Mouse (Mus musculus) midbrain, embryonic 14.5 days (tissue): ENCODE measurements around the gene Brca2. TPM values are rescaled to one million over a fixed set of nuclear protein-coding genes. Genes with fewer than 3 reads are reported as not detected.

Experiments used
- ATAC-seq: fragments of 200-750 bp; cut with Nextera tagmentation; 2 replicates; pipeline ENCODE4 v1.8.0; 2017; ENCODE audit warnings: moderate number of reproducible peaks, moderate library complexity; ENCODE audit not compliant: low FRiP score, low TSS enrichment
- DNase-seq: peaks from one replicate; pipeline ENCODE4 v3.0.0-alpha.2; 2015
- H3K27ac ChIP-seq: fragments of 300-500 bp; sonication (generic); replicated peaks from 2 replicates; pipeline ENCODE4 v1.5.1; 2014; ENCODE audit warnings: mild to moderate bottlenecking, low read depth, low read length, moderate library complexity
- H3K27me3 ChIP-seq: fragments of 300-500 bp; sonication (generic); 2 replicates; pipeline ENCODE4 v1.6.1; 2014; ENCODE audit warnings: low read length, control low read depth, mixed read lengths; ENCODE audit not compliant: control insufficient read depth, insufficient read depth
- H3K36me3 ChIP-seq: fragments of 300-500 bp; sonication (generic); 2 replicates; pipeline ENCODE4 v1.6.1; 2014; ENCODE audit warnings: low read length, control low read depth; ENCODE audit not compliant: control insufficient read depth, insufficient read depth
- H3K4me1 ChIP-seq: fragments of 300-500 bp; sonication (generic); 2 replicates; pipeline ENCODE4 v1.6.1; 2014; ENCODE audit warnings: mild to moderate bottlenecking, antibody characterized with exemption, low read length, control low read depth; ENCODE audit not compliant: control insufficient read depth, insufficient read depth
- H3K4me2 ChIP-seq: fragments of 300-500 bp; sonication (generic); 2 replicates; pipeline ENCODE4 v1.6.1; 2014; ENCODE audit warnings: mild to moderate bottlenecking, low read length, moderate library complexity
- H3K4me3 ChIP-seq: fragments of 300-500 bp; sonication (generic); replicated peaks from 2 replicates; pipeline ENCODE4 v1.5.1; 2014; ENCODE audit warnings: low read depth, low read length
- H3K9ac ChIP-seq: fragments of 300-500 bp; sonication (generic); replicated peaks from 2 replicates; pipeline ENCODE4 v1.6.1; 2014; ENCODE audit warnings: mild to moderate bottlenecking, low read length, moderate library complexity
- H3K9me3 ChIP-seq: fragments of 300-500 bp; sonication (generic); 2 replicates; pipeline ENCODE4 v1.6.1; 2016; ENCODE audit warnings: low read length, control low read depth, mixed read lengths; ENCODE audit not compliant: control insufficient read depth
- WGBS: fragments of 180-500 bp; shearing (Covaris S2); extraction: QIAGEN DNeasy Blood & Tissue Kit; methylation state at CpG from one replicate; pipeline ENCODE4 v1.1.7; 2014; 5-methylcytosine and 5-hydroxymethylcytosine counted together
- polyA plus RNA-seq: library from polyadenylated mRNA; unstranded; fragments of >200 nt; fragmentation: Nextera tagmentation; extraction: Ambion mirVana; gene quantifications from 2 replicates; pipeline ENCODE4 v1.2.1, GENCODE M21; 2014

Brca2 gene
- polyA plus RNA-seq, 1 experiment from 2014 or later = 12.1 TPM

GRCm38 (mm10) chr5:150611697-150612096 is 89.3 kb downstream of the Brca2 start:
- ATAC-seq = no peak
- H3K36me3 ChIP-seq = peaks cover 13% of the 10 kb centered on the region
- DNase-seq = no peak
- no peak overlapping the region for H3K4me2 ChIP-seq
- no peaks in the 10 kb centered on the region for H3K9me3 ChIP-seq
- H3K9ac ChIP-seq = no peak overlapping the region
- no peaks in the 10 kb centered on the region for H3K27me3 ChIP-seq
- WGBS = 88% methylated on average over 12 of the region's 12 CpGs
- no peak overlapping the region for H3K4me3 ChIP-seq
- no peak overlapping the region for H3K27ac ChIP-seq
- no peaks in the 10 kb centered on the region for H3K4me1 ChIP-seq

GRCm38 (mm10) chr5:150614054-150614453 is 91.6 kb downstream of the Brca2 start:
- ATAC-seq (no peak), DNase-seq (no peak)
- Histone ChIP-seq H3K4me2 (no peak overlapping the region), H3K9ac (no peak overlapping the region), H3K27ac (no peak overlapping the region), H3K36me3 (no peaks in the 10 kb centered on the region), H3K4me1 (no peaks in the 10 kb centered on the region), H3K4me3 (no peak overlapping the region), H3K9me3 (no peaks in the 10 kb centered on the region), H3K27me3 (no peaks in the 10 kb centered on the region)
- 91% methylated on average over 2 of the region's 2 CpGs for WGBS

- Histone ChIP-seq H3K4me2 (no peak overlapping the region), H3K36me3 (0 out of 2 replicates have a peak, but pooled peaks cover 3% of the 10 kb centered on the region), H3K4me1 (no peaks in the 10 kb centered on the region), H3K9ac (no peak overlapping the region), H3K27ac (no peak overlapping the region), H3K9me3 (no peaks in the 10 kb centered on the region), H3K4me3 (no peak overlapping the region), H3K27me3 (no peaks in the 10 kb centered on the region)
- WGBS = 93% methylated on average over 2 of the region's 2 CpGs
- no peak for DNase-seq
- no peak for ATAC-seq
Measured at GRCm38 (mm10) chr5:150616216-150616615, 93.8 kb downstream of the Brca2 start.

- Histone ChIP-seq H3K9me3 (no peaks in the 10 kb centered on the region), H3K36me3 (0 out of 2 replicates have a peak, but pooled peaks cover 3% of the 10 kb centered on the region), H3K4me2 (no peak overlapping the region), H3K4me3 (no peak overlapping the region), H3K9ac (no peak overlapping the region), H3K27me3 (no peaks in the 10 kb centered on the region), H3K4me1 (no peaks in the 10 kb centered on the region), H3K27ac (no peak overlapping the region)
- DNase-seq = no peak
- no peak for ATAC-seq
- 91% methylated on average over 3 of the region's 3 CpGs for WGBS
Measured at GRCm38 (mm10) chr5:150616731-150617130, 94.3 kb downstream of the Brca2 start.

- H3K4me2 ChIP-seq = no peak overlapping the region
- ATAC-seq = no peak
- H3K27ac ChIP-seq = no peak overlapping the region
- H3K9me3 ChIP-seq = no peaks in the 10 kb centered on the region
- DNase-seq = no peak
- no peak overlapping the region for H3K4me3 ChIP-seq
- H3K4me1 ChIP-seq = no peaks in the 10 kb centered on the region
- H3K36me3 ChIP-seq = 0 out of 2 replicates have a peak, but pooled peaks cover 3% of the 10 kb centered on the region
- 89% methylated on average over 10 of the region's 10 CpGs for WGBS
- no peaks in the 10 kb centered on the region for H3K27me3 ChIP-seq
- no peak overlapping the region for H3K9ac ChIP-seq
Measured at GRCm38 (mm10) chr5:150618599-150619355, 96.3 kb downstream of the Brca2 start.

Other genes starting within 250 kb of the Brca2 start
- not detected in 2 replicates for gene Zar1l, start 4.5 kb upstream of the Brca2 start, polyA plus RNA-seq
- gene N4bp2l1, start 74.6 kb downstream of the Brca2 start, polyA plus RNA-seq = 12.9 and 17.2 TPM in 2 replicates
- gene N4bp2l2, start 143.6 kb downstream of the Brca2 start, polyA plus RNA-seq = 31.6 and 33.8 TPM in 2 replicates
- 38.2 and 46.7 TPM in 2 replicates for gene Pds5b, start 151.1 kb downstream of the Brca2 start, polyA plus RNA-seq